Mouse (Mus musculus) bone marrow, adult 2 months (tissue): Measurements from ENCODE around the gene Gm49355.

Experiments used
- CTCF ChIP-seq: fragments of 200-500 bp; IDR thresholded peaks from 2 replicates; pipeline ENCODE4 v1.5.1; 2011; ENCODE audit warnings: low read length, control low read depth; ENCODE audit not compliant: control insufficient read depth, insufficient read depth
- POLR2A ChIP-seq: fragments of 200-500 bp; IDR thresholded peaks from 2 replicates; pipeline ENCODE4 v1.6.1; 2011; ENCODE audit warnings: low read depth, mild to moderate bottlenecking, control low read depth, low read length, borderline replicate concordance; ENCODE audit not compliant: control insufficient read depth

DNA sequence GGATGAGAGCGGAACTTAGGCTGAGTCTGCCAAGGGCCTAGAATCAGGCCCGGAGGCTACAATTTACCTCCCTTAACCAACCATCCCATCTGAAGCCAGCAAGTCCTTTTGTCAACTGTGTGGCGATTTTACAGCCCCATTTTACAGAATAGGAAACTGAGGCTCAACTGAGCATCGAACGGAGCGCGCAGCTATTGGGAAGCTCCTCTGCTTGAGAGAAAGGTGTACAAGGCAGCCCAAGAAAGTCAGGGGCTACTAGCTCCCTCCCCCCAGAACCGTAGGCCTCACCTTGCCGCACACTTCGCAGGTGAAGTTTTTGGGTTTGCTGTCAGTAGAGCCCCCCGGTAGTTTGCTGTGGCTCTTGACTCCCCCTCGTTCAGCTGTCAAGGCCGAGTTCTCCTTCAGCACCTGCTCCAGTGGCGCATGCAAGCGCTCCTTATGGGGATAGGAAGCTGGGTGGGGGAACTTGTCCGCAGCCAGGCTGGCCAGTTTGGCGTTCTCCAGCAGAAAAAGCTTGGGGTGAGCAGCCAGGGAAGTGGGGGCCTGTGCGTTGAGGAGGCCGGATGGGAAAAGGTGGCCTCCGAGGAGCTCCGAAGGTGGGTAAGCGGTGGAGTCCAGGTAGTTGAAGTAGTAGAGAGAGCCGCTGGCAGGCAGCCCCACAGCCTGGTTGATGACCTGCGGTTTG lies 60.4 kb downstream of the Gm49355 start:
- TF ChIP-seq CTCF = no peak
- TF ChIP-seq POLR2A = no peak
